Mouse (Mus musculus): ENCODE data around the gene Slc39a11.

Gene Slc39a11

DNA sequence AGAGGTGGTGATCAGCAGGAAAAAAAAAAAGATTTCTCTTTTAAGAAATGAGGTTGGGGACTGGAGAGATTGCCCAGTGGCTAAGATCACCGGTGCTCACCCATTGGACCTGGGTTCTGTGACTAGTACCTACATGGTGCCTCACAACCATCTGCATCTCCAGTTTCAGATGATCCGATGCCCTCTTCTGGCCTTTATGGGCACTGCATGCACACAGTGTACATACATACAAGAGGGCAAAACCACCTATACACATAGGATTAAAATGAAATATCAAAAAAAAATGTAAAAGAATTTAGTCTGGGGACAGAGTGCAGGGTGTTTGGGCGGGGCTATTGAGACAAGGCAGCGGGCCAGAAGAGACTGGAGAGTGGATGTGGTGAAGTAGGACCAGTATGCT lies 299.3 kb downstream of the Slc39a11 start:
- no peak for DNase-seq (ENCODE audit: low spot score in 2 of 2)

DNA sequence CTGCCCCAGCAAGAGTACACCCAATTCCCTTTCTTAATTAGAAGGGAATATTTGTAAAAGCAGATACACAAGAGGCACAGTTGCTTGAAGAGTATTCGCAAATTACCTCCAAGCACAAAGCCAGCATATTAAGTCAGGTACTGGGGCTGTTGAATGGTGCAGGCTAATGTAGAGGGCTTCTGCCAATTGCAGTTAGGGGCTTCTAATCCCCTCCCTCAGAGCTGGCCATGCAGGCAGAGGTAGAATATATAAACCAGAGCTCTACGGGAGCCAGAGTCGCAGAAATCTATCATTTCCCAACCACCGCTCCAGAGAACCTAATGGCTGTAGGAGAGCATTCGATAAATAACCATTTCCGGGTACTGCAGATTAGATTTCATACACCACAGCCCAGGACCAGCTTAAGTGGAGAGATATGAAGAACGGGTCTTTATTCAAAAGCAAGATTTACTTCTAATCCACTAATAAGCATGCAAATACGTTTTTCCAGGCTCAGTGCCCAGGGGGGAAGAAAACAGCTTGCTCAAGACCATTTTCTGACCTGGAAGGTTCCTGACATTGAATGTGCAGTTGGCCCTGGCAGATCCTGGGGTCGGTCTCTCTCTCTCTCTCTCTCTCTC lies 302.9 kb downstream of the Slc39a11 start:
- DNase-seq (ENCODE audit: low spot score in 2 of 2), result no peak

DNA sequence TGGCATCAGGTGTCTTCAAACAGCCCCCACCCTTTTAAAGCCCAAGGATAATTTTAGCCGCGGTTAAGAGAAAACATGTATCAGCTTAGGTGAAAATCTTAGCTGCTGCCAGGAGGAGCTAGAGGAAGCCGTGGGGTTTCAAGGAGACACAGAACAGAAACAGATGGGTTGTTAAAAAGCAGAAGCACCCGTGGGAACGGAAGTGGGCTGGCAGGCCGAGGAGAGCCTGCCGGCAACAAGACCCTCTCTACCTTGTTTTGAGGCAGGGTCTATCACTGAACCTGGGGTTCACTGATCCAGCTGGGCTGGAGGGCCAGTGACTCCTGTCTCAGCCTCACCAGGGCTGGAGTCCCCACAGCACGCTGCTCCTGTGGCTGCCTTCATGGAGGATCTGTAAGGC lies 310.1 kb downstream of the Slc39a11 start:
- DNase-seq (ENCODE audit: low spot score in 2 of 2), result peak; percentile 18 to 35

DNA sequence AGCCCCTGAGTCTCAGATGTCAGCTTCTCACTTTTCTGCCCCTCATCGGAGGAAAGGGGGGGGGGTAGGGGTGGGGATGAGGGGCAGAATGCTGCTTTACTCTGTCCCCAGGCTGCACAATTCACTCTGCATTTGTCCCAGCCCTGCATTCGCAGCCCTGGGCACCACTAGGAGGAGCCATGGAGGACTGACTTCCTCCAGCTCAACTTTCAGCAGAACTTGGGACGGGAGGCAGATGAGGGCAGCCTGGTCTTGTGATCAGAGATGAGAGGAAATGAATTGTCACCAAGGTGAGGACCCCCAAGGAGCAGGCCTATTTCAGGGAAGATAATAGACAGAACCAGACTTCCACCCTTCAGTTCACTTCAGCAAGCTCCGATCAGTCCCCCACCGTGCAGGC lies 311.3 kb downstream of the Slc39a11 start:
- DNase-seq (ENCODE audit: low spot score in 2 of 2), result no peak

DNA sequence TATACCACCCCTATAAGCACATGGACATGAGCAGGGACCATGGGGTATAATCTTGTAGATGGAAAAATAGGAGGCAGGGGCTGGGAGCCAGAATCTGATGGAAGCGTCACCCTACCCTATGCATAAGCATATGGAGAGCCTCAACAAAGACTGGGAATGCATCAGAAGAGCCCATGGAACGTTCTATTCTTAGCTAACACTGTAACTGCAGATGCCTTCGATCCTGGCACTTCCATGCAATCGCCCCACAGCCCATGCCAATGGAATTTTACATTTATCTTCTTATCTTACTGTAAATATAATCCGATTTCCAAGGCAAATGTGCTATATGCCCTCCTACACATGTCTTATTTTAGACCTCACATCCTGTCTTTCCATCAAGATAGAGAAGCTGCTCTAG lies 314.2 kb downstream of the Slc39a11 start:
- DNase-seq (ENCODE audit: low spot score in 2 of 2), result peak; percentile 23 to 39

DNA sequence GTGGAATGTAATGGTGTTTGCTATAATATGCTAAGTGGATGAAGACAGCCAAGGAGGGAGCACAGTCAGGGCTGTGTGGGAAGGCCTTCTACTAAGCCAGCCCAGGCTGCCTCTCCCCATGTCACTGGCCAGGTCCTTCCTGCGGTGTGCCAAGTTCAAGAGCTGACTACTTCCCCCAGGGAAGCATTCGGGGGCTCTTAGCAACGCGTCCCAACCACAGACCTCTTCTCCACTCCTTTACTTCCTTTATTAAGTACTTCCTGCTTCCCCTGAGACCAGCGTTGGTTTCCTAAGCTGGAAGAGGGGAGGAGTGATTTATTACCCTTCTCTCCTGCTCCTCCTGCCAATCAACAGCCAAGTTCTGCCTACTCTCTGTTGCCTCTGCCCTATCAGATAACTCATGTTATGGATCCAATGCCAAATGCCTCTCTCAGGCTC lies 315.4 kb downstream of the Slc39a11 start:
- no peak for DNase-seq (ENCODE audit: low spot score in 2 of 2)

DNA sequence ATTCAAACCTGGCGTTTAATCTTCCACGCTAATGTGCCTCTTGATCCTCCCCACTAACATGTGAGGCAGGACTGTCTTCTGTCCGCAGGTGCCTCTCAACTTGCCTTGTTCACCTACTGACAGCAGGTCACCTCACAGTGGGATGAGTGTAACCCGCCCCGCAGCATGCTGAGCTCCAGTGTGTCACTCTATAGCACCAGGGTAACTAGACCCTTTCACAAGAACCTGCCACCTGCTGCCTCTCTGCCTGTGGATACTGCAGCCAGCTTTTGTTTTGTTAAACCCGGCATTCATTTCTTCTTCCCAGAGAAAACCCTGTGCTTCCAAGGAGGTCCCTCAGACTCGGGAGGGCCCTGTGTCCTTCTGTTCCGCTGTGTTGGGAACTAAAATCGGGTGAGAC lies 316.3 kb downstream of the Slc39a11 start:
- DNase-seq (ENCODE audit: low spot score in 2 of 2), result no peak

DNA sequence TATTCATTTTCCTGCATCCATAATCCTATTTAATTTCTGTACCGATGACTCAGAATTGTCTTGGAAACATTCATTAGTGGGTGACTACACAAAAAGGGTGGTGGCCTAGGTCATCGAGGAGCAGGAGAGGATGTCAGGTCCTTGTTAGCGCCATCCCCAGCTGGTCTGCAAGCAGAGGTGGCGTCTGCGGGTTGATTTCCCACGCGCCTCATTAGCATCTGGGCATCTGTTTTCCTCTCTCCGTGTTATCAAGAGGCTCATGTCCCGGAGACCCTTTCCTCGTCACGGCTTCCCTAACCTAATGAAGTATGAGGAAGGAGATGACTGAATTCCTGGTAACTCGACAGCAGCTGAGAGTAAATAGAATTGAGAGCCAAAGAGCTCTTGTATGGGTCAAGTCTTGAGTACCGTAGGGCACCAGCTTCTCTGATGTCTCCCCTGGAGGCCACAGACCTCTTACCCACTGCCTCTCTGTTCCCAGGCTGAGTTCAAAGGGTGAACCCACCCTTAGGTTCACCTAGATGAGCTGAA lies 319.8 kb downstream of the Slc39a11 start:
- no peak for DNase-seq (ENCODE audit: low spot score in 2 of 2)

DNA sequence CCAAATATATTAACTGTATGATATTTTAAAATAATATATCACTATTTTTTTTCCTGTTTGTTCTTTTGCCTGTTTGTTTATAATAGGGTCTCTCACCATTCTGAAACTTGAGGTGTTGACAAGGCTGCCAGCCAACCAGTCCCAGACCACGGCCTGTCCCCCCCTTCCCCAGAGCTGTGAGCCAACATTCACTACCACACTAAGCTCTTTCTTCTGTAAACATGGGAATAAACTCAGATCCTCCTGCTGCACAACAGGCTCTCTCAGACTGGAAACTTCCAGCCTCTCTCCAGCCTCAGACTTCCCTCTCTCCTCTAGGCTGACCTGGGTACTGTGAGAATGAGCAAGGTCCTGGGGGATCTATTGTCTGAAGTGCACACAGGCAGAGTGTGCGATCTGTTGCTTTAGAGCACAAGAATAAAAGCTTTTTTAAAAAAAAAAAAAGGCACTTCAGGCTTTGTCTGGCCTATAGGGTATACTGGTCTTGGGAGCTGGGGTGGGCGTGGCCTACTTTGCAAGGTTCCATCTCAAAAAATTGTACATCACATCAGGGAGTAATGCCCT lies 322.3 kb downstream of the Slc39a11 start:
- no peak for DNase-seq (ENCODE audit: low spot score in 2 of 2)

DNA sequence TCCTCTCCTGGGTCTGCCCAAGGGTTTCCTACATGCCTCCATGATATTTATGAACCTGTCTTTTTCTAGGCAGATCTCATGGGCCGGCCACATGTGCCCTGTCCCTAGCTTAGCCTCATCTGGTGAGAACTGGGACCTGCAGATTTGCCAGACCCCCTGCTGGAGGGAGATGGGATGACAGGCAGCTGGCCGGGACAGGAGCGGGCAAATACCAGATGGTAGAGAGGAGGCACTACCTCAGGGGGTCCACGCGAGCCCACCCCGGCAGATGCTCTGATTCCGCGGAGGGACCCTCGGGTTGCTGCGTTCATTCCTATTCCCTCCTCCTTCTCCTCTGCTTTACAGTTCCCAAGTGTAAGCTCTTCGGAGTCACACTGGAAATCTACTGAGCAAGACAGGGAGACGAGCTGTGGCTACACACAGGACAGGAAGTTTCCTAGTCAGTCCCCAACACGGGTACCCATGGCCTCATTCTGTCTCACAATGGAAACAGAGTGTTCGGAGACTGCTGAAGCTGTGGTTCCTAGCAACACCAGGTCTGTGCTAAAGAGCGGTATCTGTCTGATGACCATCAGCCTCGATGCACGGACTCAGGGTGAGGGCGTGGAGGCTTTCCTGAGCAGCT lies 323.4 kb downstream of the Slc39a11 start:
- DNase-seq (ENCODE audit: low spot score in 2 of 2), result peak in 1 of 2 experiments; percentile 58

DNA sequence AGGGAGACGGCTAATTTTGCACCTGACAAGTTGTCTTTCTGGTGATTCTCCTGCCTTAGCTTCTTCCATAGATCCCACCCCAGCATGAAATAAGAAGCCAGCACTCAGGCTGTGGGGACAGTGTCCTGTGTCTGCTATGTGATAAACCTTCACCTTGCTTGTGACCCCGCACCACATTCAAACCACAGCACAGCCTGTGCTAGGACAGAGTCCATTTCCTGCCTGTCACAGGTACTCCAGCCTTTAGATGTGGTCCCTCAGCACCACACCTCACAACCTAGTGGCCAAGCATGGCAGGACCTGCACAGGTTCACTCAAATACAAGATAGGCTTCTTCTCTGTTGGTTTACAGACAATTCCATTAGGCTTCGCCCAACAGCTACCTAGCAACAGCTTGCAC lies 328.3 kb downstream of the Slc39a11 start:
- DNase-seq (ENCODE audit: low spot score in 2 of 2), result no peak

DNA sequence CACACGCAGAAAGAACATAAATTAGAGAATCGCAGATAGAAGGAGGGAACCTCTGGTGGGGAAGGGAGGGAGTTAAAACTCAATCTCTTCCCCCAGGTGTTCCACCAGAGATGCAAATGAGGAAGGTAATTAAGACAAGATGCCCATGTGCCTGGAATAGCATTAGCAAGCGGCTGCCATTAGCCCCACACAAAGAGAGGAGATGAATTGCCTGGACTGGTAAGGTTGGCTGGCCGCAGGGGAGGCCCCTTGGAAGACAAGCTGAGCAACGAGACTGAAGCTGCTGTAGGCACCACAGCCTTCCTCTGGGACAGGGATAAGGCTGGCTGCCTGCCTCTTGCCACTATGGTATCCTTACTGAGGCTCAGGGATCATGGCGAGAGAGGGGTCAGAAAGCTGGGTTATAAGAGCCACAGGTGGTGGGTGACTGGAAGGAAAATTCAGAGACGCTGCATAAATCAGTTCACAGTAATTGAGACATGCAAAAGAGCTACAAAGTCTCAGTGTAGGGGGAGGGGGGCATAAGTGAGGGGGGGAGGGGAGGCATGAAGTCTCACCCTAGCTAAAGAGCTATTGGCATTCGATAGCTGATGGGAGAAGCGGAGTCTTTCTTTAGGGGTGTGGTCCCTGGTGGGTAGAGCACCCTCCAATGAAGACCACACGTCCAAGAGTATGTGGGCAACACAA lies 340.5 kb downstream of the Slc39a11 start:
- DNase-seq (ENCODE audit: low spot score in 2 of 2), result no peak

DNA sequence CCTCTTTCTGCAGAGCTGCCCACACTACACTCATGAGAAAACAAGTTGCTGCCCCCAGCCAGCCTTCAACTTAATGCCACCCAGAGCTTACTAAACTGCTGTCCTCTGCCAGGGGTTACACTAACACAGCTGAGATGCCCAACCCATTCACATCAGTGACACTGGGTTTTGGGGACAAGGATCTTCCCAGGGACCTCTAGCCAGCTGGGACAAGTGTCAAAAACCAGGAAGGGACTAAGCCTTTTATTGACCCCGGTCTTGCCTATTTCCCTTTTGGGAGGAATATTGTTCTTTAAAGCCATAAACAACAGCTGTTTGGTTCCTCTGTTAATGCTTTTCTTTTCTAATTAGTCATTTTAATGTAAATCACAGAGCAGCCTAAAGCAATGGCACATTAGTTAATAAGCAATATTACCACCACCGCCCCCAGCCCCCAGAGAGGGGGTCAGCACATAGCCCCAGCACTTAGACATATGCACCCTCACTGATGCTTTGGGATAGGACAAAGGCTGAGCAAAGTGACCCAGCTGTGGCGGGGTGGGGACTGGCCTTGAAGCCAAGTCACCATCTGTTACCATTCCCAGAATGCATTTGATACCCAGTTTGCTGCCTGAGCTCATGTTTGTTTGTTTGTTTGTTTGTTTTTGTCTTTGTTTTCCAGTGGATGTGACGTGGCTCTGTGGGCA lies 341.5 kb downstream of the Slc39a11 start:
- no peak for DNase-seq (ENCODE audit: low spot score in 2 of 2)

DNA sequence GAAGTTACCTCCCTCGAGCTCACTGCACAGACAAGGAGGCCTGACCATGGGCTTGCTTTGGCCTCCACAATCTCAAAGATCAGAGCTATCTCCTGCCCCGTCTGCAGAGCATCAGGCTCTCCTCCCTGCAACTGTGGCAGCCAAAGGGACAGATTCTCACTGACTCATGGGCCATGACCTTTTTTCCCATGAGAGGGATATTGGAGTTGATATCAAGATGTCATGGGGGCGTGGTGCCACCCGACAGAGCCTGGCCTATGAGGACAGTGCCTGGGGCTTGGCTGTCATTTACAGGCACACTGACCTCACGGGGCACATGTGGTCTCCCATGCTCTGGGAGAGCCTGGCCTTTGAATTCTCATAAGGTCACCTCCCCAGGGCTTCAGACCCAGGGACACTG lies 346.7 kb downstream of the Slc39a11 start:
- DNase-seq (ENCODE audit: low spot score in 2 of 2), result no peak

DNA sequence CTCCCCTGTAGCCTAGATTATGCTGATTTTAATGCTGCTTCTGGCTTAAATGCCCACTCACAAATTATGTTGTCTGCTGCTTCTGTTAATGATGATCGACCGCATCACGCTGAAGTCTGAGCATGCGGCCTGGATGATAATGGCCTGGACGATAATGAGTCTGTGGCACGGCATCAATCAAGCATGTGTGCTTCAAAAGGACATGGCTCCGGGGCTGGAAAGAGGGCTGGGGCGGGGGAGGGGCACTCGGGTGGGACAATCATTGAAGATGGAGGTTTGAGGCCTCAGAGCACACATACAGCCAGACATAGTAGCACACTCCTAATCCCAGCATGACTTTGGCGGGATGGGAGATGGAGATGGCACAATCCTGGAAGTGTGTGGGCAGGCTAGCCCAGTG lies 350.4 kb downstream of the Slc39a11 start:
- DNase-seq (ENCODE audit: low spot score in 2 of 2), result no peak

DNA sequence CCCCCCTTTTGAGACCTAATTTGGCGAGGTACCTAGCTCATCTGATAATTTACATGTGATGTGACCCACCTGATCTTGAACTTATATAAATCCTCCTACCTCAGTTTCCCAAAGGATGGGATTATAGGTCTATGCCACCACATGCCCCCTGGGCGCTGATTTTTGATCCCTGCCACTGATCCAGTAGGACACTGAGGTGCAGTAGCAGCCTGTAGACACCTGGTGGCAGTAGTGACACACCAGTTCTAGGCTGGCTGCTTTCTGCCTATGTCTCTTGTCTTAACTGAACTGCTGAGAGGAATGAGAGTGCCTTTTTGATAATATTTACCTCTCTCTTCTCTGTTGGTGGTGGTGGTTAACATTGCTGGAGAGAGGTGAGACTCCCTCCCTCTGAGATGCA lies 352.1 kb downstream of the Slc39a11 start:
- peak; percentile 53 to 78 for DNase-seq (ENCODE audit: low spot score in 2 of 2)

DNA sequence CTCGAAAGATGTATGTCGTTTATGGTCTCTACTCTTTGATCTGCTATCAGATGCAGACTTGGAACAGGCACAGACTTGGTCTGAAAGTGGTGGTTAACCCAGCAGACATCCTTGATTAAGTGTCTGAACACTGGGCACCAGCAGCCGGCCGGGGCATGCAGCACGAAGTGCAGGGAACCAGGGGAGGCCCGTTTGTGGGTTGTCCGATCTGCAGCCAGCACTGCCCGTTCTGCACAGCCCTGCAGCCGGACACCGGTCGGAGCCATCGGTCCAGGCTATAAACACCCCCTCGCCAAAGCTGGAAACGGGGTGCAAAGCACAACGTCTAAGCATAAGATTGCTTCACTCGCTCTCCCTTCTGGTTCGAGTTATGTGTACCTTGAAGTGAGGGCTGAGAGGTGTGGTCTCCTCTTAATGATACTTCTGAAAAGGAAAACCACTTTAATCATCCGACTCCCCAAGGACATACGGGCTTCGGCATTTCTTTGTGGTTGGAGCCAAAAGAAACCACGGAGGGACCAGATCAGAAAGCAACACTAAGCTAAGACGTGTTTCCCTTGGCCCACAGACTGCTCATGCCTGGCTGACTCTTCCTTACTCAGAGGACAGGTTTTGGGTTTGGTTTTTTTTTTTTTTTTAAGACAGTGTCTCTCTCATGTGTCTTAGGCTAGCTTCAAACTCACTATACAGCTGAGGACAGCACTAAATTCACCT lies 352.8 kb downstream of the Slc39a11 start:
- DNase-seq (ENCODE audit: low spot score in 2 of 2), result no peak

DNA sequence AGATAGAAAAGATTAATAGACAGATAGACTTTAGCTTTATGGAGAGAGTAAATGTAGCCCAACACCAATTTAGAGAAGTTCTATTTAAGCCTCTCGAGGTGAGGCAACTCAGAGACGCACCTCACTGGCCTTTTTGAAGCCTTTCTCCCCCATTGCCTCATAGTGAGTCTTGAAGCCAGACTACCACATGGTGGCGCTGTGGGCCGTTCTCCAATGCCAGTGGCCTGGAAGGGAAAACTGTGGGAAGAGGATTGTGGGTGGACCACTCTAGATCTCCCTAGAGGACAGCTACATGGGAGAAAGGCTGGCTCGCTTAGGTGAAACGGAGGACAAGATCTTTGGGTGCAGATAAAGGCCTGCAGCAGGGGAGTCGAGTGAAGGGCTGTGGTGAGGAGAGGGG lies 353.7 kb downstream of the Slc39a11 start:
- peak in 1 of 2 experiments; percentile 74 for DNase-seq (ENCODE audit: low spot score in 2 of 2)

DNA sequence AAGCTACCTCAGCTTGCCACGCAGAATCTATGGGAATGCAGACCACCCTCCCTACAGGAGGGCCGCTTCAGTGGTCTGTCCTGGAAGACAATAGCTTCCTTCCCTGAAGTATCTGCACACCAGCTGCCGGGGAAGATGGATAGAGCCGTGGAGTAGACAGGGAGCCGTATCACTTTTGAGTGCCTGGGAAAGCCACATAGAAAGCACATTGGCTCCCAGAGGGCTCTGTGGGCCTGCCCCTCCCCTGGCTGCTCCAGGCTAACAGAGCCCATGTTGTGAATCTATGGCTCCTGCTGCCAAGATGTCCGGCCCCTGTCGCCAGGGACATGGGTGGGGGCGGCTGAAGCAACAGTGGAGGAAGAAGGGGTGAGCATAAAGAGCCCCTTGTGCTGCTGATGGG lies 355.4 kb downstream of the Slc39a11 start:
- peak; percentile 31 to 54 for DNase-seq (ENCODE audit: low spot score in 2 of 2)

DNA sequence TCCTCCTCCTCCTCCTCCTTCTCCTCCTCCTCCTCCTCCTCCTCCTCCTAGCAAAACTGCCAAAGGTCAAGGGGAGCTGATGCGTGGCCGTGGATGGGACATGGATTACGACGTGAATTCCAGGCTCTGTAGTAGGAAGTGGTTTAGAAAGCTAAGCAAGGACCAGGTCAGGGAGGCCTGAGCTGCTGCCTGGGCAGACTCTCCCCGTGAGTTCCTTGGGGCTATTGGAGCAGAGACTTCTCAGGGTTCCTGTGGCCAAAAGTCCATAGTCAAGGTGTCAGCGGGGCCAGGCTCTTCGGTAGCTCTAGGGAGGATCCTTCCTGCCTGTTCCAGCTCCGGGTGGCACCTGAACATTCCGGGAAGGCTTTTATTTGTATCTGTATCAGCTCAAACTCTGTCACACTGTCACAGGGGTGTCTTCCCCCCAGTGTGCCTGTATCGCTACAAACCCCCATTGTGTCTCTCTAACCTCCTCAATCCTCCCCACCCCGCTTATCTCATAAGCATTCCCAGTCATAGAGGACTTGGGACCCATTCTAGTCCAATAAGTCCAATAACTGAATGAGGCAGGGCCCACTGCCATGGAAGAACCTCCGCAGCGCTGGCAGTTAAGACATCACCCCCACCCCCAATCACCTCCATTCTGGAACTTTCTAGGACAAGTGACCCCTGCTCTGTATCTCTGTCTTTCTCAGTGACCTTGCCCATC lies 356.8 kb downstream of the Slc39a11 start:
- DNase-seq (ENCODE audit: low spot score in 2 of 2), result no peak
